Mouse (Mus musculus) liver, embryonic 12.5 days (tissue): Measurements from ENCODE around the gene Cmss1. TPM values are rescaled to one million over a fixed set of nuclear protein-coding genes. Genes with fewer than 3 reads are reported as not detected.

Experiments
- ATAC-seq: fragments of 200-750 bp; cut with Nextera tagmentation; 2 replicates; pipeline ENCODE4 v1.8.0; 2017; ENCODE audit warnings: moderate number of reproducible peaks, mild to moderate bottlenecking, moderate library complexity
- H3K27ac ChIP-seq: fragments of 300-500 bp; sonication (generic); 2 replicates; pipeline ENCODE4 v1.5.1; 2016; ENCODE audit warnings: mild to moderate bottlenecking
- H3K27me3 ChIP-seq: fragments of 300-500 bp; sonication (generic); replicated peaks from 2 replicates; pipeline ENCODE4 v1.6.1; 2016; ENCODE audit warnings: mild to moderate bottlenecking, moderate library complexity
- H3K36me3 ChIP-seq: fragments of 300-500 bp; sonication (generic); 2 replicates; pipeline ENCODE4 v1.6.1; 2016; ENCODE audit warnings: mild to moderate bottlenecking, moderate library complexity
- H3K4me1 ChIP-seq: fragments of 300-500 bp; sonication (generic); 2 replicates; pipeline ENCODE4 v1.6.1; 2016
- H3K4me2 ChIP-seq: fragments of 300-500 bp; sonication (generic); 2 replicates; pipeline ENCODE4 v1.6.1; 2016; ENCODE audit warnings: mild to moderate bottlenecking, moderate library complexity
- H3K4me3 ChIP-seq: fragments of 300-500 bp; sonication (generic); 2 replicates; pipeline ENCODE4 v1.5.1; 2016; ENCODE audit warnings: mild to moderate bottlenecking, moderate library complexity
- H3K9ac ChIP-seq: fragments of 300-500 bp; sonication (generic); 2 replicates; pipeline ENCODE4 v1.6.1; 2016; ENCODE audit warnings: mild to moderate bottlenecking, moderate library complexity
- H3K9me3 ChIP-seq: fragments of 300-500 bp; sonication (generic); replicated peaks from 2 replicates; pipeline ENCODE4 v1.6.1; 2016; ENCODE audit warnings: mild to moderate bottlenecking, moderate library complexity
- WGBS: fragments of 180-500 bp; shearing (Covaris S2); methylation state at CpG from one replicate; pipeline ENCODE4 v1.1.7; 2016; ENCODE audit not compliant: insufficient replicate concordance; 5-methylcytosine and 5-hydroxymethylcytosine counted together
- polyA plus RNA-seq: library from polyadenylated mRNA; unstranded; fragments of >200 nt; fragmentation: Nextera tagmentation; extraction: Ambion mirVana; gene quantifications from 2 replicates; pipeline ENCODE4 v1.2.1, GENCODE M21; 2016

Cmss1 gene
- polyA plus RNA-seq, 1 experiment from 2014 or later, result 47.6 TPM

DNA sequence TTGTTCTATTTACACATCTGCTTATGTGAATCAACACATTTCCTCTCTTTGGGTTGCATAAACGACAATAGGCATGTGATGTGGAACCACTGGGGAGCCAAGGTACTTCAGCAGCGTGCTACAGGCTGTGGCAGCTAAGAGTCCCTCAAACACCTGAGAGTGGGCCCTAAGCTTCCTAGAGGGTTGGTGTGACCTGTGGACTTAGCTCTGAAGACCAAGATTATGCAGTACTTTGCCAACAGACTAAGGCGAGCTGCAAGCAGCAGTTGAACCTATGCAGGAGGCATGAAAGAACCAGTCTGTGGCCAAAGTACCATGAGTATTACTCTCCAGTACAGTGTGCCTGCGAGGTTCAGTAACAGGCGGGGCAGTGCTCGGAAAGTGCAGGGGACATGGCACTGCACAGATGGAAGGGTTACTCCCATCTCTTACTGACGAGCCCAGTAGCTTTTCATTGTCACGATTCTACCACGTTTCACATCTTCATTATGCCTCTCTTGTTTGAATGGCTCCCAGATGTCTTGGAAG is 141.2 kb downstream of the Cmss1 start:
- no peak for ATAC-seq
- H3K36me3 ChIP-seq, result no peaks in the 10 kb centered on the region
- WGBS, result 74% methylated on average over 9 of the region's 9 CpGs
- no peaks in the 10 kb centered on the region for H3K4me1 ChIP-seq
- H3K4me2 ChIP-seq, result no peak overlapping the region
- H3K4me3 ChIP-seq, result no peak overlapping the region
- no peak overlapping the region for H3K27ac ChIP-seq
- H3K27me3 ChIP-seq, result no peaks in the 10 kb centered on the region
- no peak overlapping the region for H3K9ac ChIP-seq
- no peaks in the 10 kb centered on the region for H3K9me3 ChIP-seq

DNA sequence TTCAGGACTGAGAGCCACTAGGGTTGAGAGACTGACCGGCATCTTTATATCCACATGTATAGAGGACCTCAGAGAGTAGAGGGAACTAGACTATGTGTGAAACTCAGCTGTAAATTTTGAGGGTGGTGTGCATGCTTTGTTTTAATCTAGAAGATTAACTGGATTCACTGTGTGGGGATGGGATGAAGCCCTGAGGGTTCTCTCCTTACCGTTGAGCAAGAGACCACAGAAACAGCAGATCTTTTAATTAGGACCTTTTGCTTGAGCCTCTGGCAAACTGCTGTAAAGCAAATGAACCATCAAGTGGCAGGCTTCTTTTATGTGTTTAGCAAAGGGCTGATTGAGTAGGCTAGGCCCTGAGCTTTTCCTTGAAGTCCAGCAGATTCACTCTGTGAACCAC is 150.7 kb downstream of the Cmss1 start:
- Histone ChIP-seq H3K27ac (no peak overlapping the region), H3K36me3 (no peaks in the 10 kb centered on the region), H3K9me3 (no peaks in the 10 kb centered on the region), H3K27me3 (no peaks in the 10 kb centered on the region), H3K9ac (no peak overlapping the region), H3K4me3 (no peak overlapping the region), H3K4me1 (no peaks in the 10 kb centered on the region), H3K4me2 (no peak overlapping the region)
- no peak for ATAC-seq
- 60% methylated on average over 2 of the region's 2 CpGs for WGBS

DNA sequence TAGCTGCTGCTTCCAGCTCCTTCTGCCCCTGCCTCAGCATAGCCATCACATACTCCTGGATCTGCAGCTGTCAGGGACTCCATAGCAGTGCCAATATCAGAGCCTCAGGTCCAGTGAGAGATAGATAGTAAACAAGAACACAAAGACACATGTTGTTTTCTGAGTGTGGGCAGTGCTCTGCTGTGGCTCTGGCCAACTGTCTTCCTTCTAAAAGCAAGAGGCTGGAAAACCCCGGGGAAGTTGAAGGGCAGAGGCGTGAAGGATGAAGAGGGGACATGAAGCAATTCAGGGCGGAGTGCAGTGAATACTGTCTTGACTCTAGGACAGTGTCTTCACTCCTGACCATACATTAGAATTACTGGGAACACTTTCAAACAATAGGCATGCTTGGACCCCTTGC is 151.1 kb downstream of the Cmss1 start:
- WGBS, result 70% methylated on average over 3 of the region's 3 CpGs
- Histone ChIP-seq H3K4me3 (no peak overlapping the region), H3K4me1 (no peaks in the 10 kb centered on the region), H3K9ac (no peak overlapping the region), H3K9me3 (no peaks in the 10 kb centered on the region), H3K4me2 (no peak overlapping the region), H3K27ac (no peak overlapping the region), H3K36me3 (no peaks in the 10 kb centered on the region), H3K27me3 (no peaks in the 10 kb centered on the region)
- ATAC-seq, result no peak

DNA sequence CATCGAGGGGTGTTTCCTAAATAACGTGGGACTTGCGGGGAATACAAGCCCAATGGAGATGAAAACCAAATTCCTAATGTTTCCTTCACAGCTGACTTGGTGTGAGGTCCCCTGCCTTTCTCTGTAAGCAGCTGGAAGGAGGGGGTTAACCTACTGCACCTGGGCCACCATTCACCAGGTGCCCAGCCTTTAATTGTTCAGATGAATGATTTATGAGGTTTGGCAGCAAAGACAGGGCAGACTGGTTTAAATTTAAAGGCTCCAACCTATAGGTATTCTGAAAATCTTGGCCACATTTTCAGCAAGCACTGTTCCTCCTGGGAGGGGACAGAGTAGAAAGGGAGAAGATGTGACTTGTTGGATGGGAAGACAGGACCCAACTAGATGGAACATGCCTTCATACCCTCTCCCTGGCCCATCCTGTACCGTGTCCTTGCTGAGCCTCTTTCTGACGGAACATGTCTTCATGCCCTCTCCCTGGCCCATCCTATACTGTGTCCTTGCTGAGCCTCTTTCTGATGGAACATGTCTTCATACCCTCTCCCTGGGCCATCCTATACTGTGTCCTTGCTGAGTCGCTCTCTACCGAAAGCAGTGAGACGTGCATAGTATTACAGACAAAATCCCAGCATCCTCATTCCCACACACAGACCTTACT is 152.4 kb downstream of the Cmss1 start:
- no peak for ATAC-seq
- WGBS, result 79% methylated on average over 8 of the region's 8 CpGs
- no peak overlapping the region for H3K4me2 ChIP-seq

DNA sequence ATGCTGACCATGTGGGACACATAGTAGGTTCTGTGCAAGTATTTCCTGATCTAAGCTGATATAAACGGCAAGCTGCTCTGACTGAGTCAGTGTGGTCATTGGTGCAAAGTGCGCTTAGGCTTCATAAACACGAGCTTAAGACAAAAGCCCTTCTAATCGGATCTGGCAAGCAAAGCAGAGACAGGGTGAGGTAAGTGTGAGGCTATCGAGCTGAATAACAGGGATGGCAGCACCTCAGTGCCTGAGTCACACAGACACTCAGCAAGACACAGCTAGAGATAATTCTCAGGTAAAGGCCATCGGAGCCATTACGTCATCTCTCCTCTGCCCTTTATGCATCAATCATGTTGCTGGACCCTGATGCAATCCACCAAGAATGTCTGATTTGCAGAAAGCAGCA is 153.7 kb downstream of the Cmss1 start:
- Histone ChIP-seq H3K4me3 (no peak overlapping the region), H3K36me3 (no peaks in the 10 kb centered on the region), H3K9ac (no peak overlapping the region), H3K9me3 (0 out of 2 replicates have a peak, but pooled peaks cover 6% of the 10 kb centered on the region), H3K27me3 (no peaks in the 10 kb centered on the region), H3K4me2 (no peak overlapping the region), H3K4me1 (no peaks in the 10 kb centered on the region), H3K27ac (no peak overlapping the region)
- WGBS, result 73% methylated on average over 7 of the region's 7 CpGs
- no peak for ATAC-seq

More for the DNA sequence above, 152.4 kb downstream of the Cmss1 start:
- H3K4me3 ChIP-seq, result no peak overlapping the region
- H3K9me3 ChIP-seq, result no peaks in the 10 kb centered on the region
- no peaks in the 10 kb centered on the region for H3K4me1 ChIP-seq
- H3K9ac ChIP-seq, result no peak overlapping the region
- no peaks in the 10 kb centered on the region for H3K27me3 ChIP-seq
- H3K36me3 ChIP-seq, result no peaks in the 10 kb centered on the region
- H3K27ac ChIP-seq, result no peak overlapping the region

DNA sequence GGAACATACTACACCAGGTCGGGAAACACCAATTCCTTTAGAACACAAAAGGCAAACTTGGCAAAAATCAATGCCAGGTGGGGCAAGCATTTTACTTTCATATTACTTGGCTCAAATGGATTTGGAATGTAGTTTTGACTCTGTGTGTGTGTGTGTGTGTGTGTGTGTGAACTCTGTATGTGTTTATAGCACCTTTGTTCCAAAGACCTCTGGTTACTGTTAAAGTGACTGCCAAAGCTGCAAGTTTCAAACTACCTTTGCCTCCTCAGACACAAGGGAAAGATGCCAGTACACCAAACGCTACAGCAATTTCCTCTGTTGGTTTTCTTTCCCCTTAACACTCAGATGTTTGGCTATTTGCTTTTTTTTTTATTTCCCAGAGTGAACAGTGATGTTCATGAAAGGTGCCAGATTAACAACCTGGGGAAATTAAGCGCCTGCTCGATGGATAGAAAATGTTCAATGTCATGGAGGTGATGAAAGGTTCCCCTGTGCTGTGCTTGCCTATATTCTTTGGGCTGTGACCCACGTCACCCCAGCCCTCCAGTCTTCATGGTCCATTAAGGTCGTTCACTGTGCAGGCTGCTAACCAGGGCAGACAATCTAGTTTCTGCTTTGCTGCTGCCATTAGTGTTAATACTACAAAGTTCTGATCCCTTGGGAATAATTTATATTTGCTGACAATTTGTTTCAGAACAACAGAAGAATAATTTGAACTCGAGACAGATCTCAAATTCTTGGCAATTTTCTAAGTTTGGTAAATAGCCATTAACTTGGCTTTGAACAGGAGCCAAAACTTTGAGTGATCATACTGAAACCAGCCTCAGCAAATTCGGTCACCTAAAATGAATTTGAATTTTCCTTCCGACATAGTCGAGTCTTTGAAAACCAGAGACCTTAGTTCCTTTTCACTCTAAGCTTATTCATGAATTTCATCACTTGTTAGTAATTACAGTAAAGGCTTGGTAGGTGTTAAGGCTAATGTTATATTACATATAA is 161.3 kb downstream of the Cmss1 start:
- Histone ChIP-seq H3K27me3 (no peaks in the 10 kb centered on the region), H3K27ac (no peak overlapping the region), H3K4me2 (no peak overlapping the region), H3K9me3 (0 out of 2 replicates have a peak, but pooled peaks cover 6% of the 10 kb centered on the region), H3K36me3 (no peaks in the 10 kb centered on the region), H3K4me1 (no peaks in the 10 kb centered on the region), H3K4me3 (no peak overlapping the region), H3K9ac (no peak overlapping the region)
- 66% methylated on average over 10 of the region's 10 CpGs for WGBS
- ATAC-seq, result no peak

DNA sequence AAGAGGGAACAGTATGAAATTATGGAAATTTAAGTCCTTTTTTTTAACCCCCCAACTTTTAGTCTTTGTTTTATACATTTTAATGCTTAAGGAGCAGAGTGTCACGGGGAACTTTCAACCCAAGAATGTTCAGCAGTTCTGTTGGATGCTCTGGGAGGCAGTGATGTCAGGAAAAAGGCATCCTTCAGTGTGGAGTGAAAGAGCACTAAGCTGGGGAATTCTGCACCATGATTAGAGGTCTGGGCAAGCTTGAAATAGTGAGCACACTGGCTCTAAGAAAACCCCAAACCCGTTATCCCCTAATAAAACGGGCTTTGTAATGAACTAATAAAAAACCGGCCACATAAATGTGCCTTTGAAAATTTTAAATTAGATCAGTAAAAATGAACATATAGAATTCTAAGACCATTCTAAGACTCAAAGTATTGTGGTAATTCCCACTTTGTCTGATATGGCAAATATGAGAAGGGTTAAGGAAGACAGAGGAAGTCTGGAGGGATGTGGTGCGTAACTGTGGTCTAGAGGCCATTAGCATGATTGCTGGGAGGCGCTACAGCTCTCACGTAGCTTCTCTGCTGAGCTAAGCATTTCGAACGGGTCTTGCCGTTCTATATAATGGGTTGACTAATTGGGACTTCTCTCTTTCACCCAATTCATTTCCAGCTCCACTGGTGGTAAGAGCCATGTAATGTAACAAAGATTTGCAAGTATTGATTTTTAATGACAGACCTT is 165.8 kb downstream of the Cmss1 start:
- Histone ChIP-seq H3K4me2 (no peak overlapping the region), H3K4me3 (no peak overlapping the region), H3K36me3 (no peaks in the 10 kb centered on the region), H3K9me3 (no peaks in the 10 kb centered on the region), H3K4me1 (no peaks in the 10 kb centered on the region), H3K27ac (no peak overlapping the region), H3K9ac (no peak overlapping the region), H3K27me3 (no peaks in the 10 kb centered on the region)
- WGBS, result 49% methylated on average over 10 of the region's 10 CpGs
- no peak for ATAC-seq

DNA sequence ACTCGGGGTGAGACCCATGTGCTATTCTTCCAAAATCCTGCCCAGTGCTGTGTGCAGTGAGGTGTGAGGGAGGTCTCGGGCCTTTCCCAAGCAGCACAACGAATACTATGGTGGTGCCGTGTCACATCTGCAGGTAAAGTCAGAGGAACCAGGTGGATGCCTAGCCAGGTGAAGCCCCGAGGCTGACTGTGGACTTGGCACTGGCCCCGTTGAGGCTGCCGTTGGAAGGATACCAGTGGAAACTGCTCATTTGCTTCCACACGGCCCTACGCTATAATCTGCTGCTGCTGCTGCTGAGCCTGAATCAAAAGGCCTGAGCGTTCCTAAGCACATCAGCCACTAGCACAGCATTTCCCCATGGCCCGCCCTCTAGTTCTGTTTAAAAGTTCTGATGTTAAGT is 167.5 kb downstream of the Cmss1 start:
- Histone ChIP-seq H3K27ac (no peak overlapping the region), H3K9ac (no peak overlapping the region), H3K4me2 (no peak overlapping the region), H3K36me3 (no peaks in the 10 kb centered on the region), H3K4me1 (0 out of 2 replicates have a peak, but pooled peaks cover 2% of the 10 kb centered on the region), H3K4me3 (no peak overlapping the region), H3K27me3 (no peaks in the 10 kb centered on the region), H3K9me3 (no peaks in the 10 kb centered on the region)
- WGBS, result 83% methylated on average over 11 of the region's 11 CpGs
- no peak for ATAC-seq

DNA sequence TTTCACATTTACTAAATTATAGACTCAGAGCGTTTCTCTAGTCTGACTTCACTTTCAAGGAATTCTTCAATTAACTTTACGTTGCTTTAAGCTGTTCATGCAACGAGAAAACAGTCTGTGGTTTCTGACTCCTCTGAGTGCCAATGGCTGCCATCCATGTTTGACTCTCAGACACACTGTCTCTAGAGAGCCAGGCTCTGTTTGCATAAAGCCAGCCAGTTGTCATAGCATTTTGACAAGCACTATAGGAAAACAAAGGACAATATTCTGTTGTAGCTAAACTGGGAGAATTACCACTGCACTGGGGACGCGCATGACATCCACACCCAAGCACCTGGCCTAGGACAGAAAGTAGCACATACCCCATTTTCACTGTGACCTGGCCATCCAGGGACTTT is 168.4 kb downstream of the Cmss1 start:
- no peak overlapping the region for H3K9ac ChIP-seq
- H3K4me2 ChIP-seq, result no peak overlapping the region
- H3K36me3 ChIP-seq, result no peaks in the 10 kb centered on the region
- H3K27ac ChIP-seq, result no peak overlapping the region
- H3K27me3 ChIP-seq, result no peaks in the 10 kb centered on the region
- ATAC-seq, result no peak
- H3K4me1 ChIP-seq, result 0 out of 2 replicates have a peak, but pooled peaks cover 2% of the 10 kb centered on the region
- no peak overlapping the region for H3K4me3 ChIP-seq
- H3K9me3 ChIP-seq, result no peaks in the 10 kb centered on the region
- 78% methylated on average over 5 of the region's 5 CpGs for WGBS

DNA sequence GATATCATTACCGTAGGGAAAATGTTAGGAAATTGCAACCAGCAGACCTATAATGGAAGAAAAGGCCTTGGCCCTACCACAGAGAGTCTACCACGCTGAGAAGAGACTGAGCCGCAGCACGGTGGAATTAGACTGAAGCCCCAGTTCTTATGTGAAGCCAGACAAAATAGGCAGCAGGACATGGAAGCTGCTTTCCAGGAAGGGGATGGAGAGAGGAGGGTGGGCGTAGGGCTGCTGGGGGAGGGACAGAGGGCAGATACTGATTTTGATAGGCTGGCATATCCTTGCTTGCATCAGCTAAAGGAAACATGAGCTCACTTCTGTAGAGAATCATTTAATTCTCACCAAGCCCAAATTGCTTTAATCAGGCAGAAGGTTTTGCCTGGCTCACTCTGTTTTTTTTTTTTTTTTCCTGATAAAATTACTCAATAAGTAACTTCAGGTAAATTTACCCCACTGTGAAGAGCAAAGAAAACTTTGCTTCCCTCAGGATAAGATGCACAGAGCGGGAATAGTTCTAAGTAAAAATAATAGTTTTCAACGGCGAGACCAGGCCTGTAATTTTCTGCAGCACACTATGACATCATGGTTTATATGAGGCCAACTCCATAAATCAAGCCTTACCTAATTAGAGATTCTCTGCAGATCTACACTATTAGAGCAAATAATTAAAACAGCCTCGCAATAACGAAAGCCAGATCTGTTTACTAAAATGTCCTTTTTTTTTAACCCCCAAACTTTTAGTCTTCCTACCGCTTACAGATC is 169.0 kb downstream of the Cmss1 start:
- Histone ChIP-seq H3K36me3 (no peaks in the 10 kb centered on the region), H3K27ac (no peak overlapping the region), H3K4me2 (no peak overlapping the region), H3K27me3 (no peaks in the 10 kb centered on the region), H3K9ac (no peak overlapping the region), H3K9me3 (no peaks in the 10 kb centered on the region), H3K4me3 (no peak overlapping the region), H3K4me1 (0 out of 2 replicates have a peak, but pooled peaks cover 2% of the 10 kb centered on the region)
- no peak for ATAC-seq
- 76% methylated on average over 11 of the region's 11 CpGs for WGBS

DNA sequence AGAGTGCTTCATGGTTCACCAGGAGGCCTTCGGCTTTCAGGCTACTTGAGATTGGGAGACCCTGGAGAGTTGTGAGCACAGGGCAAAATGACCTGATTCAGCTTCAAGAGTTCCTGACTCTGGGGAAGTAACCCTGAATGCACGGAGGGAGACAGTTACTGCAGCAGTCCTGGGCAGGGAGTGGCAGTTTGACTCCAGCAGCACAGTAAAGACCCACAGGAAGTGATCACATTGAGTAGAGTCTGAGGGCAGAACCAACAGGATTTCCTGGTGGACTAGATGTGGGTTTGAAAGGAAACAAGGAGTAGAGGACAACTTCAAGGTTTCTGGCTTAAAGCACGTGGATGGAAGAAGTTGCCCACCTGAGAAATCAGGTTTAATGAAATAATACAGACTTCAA is 172.0 kb downstream of the Cmss1 start:
- Histone ChIP-seq H3K4me2 (no peak overlapping the region), H3K4me3 (no peak overlapping the region), H3K9me3 (no peaks in the 10 kb centered on the region), H3K27ac (no peak overlapping the region), H3K9ac (no peak overlapping the region), H3K27me3 (no peaks in the 10 kb centered on the region), H3K4me1 (0 out of 2 replicates have a peak, but pooled peaks cover 2% of the 10 kb centered on the region), H3K36me3 (no peaks in the 10 kb centered on the region)
- ATAC-seq, result 0 out of 2 replicates have a peak, but pooled peaks have one; percentile 32
- 30% methylated on average over 3 of the region's 3 CpGs for WGBS
